Mouse (Mus musculus) E14TG2a.4 (cell line): ENCODE results near the gene Kdm3a.

Experiments
- H3K27me3 ChIP-seq: 2 replicates; pipeline ENCODE4 v1.6.1; 2014; ENCODE audit warnings: low read length, control low read depth; ENCODE audit not compliant: insufficient read depth
- H3K36me3 ChIP-seq: 2 replicates; pipeline ENCODE4 v1.6.1; 2014; ENCODE audit warnings: low read length, control low read depth; ENCODE audit not compliant: insufficient read depth
- H3K4me1 ChIP-seq: replicated peaks from 2 replicates; pipeline ENCODE4 v1.6.1; 2014; ENCODE audit warnings: low read depth, low read length, control low read depth
- H3K4me3 ChIP-seq: replicated peaks from 2 replicates; pipeline ENCODE4 v1.5.1; 2014; ENCODE audit warnings: mild to moderate bottlenecking, low read length
- H3K9me3 ChIP-seq: 2 replicates; pipeline ENCODE4 v1.6.1; 2014; ENCODE audit warnings: low read length, control low read depth
- CTCF ChIP-seq: conservative IDR thresholded peaks from 2 replicates; pipeline ENCODE4 v1.5.1; 2014; ENCODE audit warnings: low read length
- NANOG ChIP-seq: IDR thresholded peaks from 2 replicates; pipeline ENCODE4 v1.6.1; 2014; ENCODE audit warnings: borderline replicate concordance, low read length, mixed read lengths
- POU5F1 ChIP-seq: IDR thresholded peaks from 2 replicates; pipeline ENCODE4 v1.6.1; 2014; ENCODE audit warnings: low read length, borderline replicate concordance

The Kdm3a gene

DNA sequence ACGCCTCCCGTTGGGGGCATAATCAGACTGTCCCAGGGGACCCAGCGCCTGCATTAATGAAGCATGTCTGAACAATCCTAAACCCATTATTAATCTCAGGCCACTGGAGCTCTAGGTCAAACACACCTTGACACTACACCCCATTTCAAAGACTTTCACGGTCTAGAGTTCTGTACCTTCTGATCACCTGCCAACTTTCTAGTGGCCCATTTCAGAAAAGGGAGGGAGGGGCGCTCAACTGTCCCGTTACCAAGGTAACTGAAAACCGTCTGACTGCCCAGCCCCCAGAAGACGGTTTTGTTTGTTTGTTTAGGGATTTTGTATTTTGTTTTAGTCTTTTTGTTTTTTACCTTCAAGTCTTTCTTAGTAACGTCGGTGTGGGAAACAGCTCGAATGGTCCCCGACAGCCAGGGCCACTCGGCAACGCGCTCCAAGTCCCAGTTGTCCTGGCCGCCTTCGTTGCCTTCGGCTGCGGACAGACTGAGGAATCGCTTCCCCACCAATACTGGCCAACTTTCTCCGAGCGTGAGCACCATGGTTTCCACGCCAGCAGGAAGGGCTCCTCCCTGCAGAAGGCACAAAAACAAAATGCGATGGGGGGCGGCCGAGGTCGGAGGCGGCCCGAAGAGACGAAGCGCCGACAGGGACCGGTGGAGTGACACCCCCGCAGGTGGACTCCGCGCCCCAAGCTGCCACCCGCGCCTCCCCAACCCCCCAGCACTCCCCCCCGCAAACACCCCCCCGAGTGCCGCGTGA, 906 bp downstream of the Kdm3a start:
- peaks cover 50% of the 10 kb centered on the region for H3K36me3 ChIP-seq
- H3K4me3 ChIP-seq, result peak overlapping the region; percentile 91
- H3K9me3 ChIP-seq, result no peaks in the 10 kb centered on the region
- H3K27me3 ChIP-seq, result no peaks in the 10 kb centered on the region
- TF ChIP-seq POU5F1, result no peak
- no peak for TF ChIP-seq CTCF
- TF ChIP-seq NANOG, result no peak
- H3K4me1 ChIP-seq, result peaks cover 47% of the 10 kb centered on the region

DNA sequence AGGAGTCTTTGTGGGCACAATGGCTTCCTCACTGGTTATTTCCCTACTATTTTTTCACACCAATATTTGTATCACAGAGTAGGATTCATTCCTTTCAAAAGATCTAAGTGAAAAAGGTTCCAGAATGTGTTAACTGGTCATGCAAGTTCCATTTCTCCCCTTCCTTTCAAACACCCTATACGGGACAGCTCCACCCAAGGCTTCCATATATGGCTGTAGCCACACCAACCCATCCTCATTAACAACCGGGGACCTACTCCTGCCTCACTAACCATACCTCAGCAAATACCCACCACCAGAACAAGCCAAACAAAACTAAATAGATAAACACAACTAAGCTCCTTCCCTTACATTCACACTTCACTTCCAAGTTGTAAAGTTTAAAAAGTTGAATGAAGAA, 1.6 kb downstream of the Kdm3a start:
- TF ChIP-seq NANOG (no peak), CTCF (no peak), POU5F1 (no peak)
- H3K9me3 ChIP-seq, result no peaks in the 10 kb centered on the region
- H3K4me3 ChIP-seq, result peak overlapping the region; percentile 91
- H3K36me3 ChIP-seq, result peaks cover 55% of the 10 kb centered on the region
- H3K4me1 ChIP-seq, result peaks cover 53% of the 10 kb centered on the region
- no peaks in the 10 kb centered on the region for H3K27me3 ChIP-seq

DNA sequence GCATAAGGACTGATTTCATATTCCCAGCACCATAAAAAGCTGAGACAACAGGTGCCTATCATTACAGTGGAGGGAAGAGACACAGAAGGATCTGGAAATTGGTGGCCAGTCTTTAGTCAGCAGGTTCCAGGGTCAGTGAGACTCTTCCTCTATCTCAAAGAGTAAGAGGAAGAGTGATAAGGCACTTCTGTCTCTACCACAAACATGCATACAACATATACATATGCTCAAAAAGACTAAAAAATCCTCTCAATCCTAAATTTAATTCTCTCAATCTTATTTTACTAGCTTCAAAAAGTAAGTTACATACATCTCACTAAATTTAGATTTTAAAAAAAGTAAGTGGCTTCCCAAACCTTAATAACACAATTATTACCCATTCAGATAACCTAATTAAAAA, 5.5 kb downstream of the Kdm3a start:
- TF ChIP-seq NANOG (no peak), CTCF (no peak), POU5F1 (no peak)
- Histone ChIP-seq H3K9me3 (no peaks in the 10 kb centered on the region), H3K4me3 (0 out of 2 replicates have a peak overlapping the region, but pooled peaks have one; percentile 3), H3K36me3 (peaks cover 94% of the 10 kb centered on the region), H3K27me3 (no peaks in the 10 kb centered on the region), H3K4me1 (peaks cover 72% of the 10 kb centered on the region)

DNA sequence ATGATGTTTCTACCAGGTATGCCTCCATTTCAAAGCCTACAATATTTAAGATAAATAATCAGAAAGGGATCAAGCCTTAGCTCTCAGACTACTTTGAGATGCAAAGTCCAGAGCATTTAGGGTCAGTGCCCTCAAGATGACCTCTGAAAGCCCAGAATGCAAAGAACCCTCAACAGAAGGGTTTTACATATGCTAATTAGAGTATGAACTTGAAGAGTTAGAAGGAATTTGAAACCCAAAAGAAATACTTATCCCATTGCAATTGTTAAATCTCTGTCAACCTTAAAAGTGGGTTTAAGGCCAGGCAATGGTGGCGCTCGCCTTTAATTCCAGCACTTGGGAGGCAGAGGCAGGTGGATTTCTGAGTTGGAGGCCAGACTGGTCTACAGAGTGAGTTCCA, 6.8 kb downstream of the Kdm3a start:
- peaks cover 98% of the 10 kb centered on the region for H3K36me3 ChIP-seq
- peaks cover 69% of the 10 kb centered on the region for H3K4me1 ChIP-seq
- no peaks in the 10 kb centered on the region for H3K9me3 ChIP-seq
- TF ChIP-seq POU5F1 (no peak; the same call in 1 of the 2 replicates), NANOG (peak; percentile 72)
- H3K4me3 ChIP-seq, result no peak overlapping the region
- no peaks in the 10 kb centered on the region for H3K27me3 ChIP-seq

DNA sequence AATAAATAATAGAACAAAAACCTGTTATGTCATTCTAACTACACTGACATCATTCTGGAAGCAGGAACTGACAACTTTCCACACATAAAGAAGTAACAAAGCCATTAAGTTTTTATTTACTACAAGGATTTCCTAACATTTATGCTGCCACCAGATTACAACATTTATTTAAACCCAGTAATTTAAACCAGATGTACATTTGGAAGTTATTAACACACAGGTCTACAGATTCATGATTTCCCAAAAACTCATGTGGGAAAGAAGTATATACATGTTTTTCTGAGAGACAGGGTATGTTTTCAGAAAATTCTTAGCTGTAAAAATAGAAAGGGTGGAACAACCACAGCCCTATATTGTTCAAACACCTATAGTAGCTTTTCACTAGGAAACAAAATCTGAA, 8.1 kb downstream of the Kdm3a start:
- TF ChIP-seq NANOG, result no peak
- no peak for TF ChIP-seq POU5F1
- no peak for TF ChIP-seq CTCF
- Histone ChIP-seq H3K36me3 (peaks cover 98% of the 10 kb centered on the region), H3K4me1 (peaks cover 56% of the 10 kb centered on the region), H3K9me3 (no peaks in the 10 kb centered on the region), H3K4me3 (no peak overlapping the region), H3K27me3 (no peaks in the 10 kb centered on the region)

DNA sequence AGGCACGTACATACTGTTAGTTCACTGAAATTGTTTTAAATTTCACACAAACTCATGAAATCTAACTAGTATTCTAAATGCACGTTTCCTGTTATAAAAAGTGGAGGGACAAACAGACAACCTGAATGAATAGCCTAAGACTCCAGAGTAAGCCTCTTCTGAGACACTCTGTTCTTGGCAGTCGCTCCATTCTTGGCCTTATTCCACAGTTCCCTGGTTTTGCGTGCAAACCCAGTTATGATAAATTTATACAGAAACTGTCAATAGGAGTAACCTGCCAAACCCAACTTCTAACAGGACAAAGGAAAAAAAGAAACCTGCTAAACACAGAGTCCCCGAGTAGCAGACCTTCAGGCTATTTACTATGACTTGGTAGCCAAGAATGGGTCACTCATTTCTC, 10.8 kb downstream of the Kdm3a start:
- H3K9me3 ChIP-seq, result no peaks in the 10 kb centered on the region
- H3K27me3 ChIP-seq, result no peaks in the 10 kb centered on the region
- TF ChIP-seq NANOG, result no peak
- no peak for TF ChIP-seq POU5F1
- TF ChIP-seq CTCF, result no peak
- H3K4me1 ChIP-seq, result peaks cover 51% of the 10 kb centered on the region
- H3K4me3 ChIP-seq, result no peak overlapping the region
- peaks cover 98% of the 10 kb centered on the region for H3K36me3 ChIP-seq

DNA sequence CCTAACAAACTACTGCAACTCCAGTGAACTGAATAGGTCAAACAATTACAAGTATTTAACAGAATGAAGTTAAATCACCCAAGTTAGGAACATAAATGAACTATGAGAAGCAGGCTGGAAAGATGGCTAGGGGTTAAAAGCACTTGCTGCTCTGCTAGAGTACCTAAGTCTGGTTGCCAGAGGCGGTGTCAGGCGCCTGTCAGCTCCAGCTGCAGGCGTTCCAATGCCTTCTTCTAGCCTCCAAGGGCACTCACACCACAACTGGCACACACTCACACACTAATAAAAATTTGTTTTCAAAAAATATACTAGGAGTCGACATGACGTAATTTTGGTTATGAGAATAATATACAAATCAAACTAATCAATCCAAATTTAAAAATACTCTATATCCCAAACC, 11.2 kb downstream of the Kdm3a start:
- H3K4me3 ChIP-seq, result no peak overlapping the region
- peaks cover 50% of the 10 kb centered on the region for H3K4me1 ChIP-seq
- H3K36me3 ChIP-seq, result peaks cover 98% of the 10 kb centered on the region
- H3K27me3 ChIP-seq, result no peaks in the 10 kb centered on the region
- TF ChIP-seq CTCF, result no peak
- TF ChIP-seq NANOG, result no peak
- no peak for TF ChIP-seq POU5F1
- no peaks in the 10 kb centered on the region for H3K9me3 ChIP-seq

DNA sequence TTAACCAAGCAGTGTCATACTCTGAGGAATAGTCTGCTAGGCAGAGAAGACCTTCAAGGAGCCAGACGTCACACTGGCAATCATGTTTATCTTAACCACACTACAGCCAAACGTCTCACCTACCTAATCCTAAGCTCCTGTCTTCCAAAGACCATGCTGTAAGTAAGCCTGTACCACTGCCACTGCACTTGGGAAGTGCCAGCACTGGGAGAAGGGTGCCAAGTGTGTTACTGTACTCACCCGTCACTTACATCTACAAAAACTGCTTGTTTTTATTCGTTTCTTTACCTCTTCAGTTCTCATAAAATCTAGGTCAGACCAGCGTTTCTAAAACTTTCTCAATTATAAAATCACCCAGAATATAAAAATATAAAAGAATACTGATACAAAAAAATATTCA, 15.8 kb downstream of the Kdm3a start:
- Histone ChIP-seq H3K27me3 (no peaks in the 10 kb centered on the region), H3K9me3 (no peaks in the 10 kb centered on the region), H3K36me3 (peaks cover 98% of the 10 kb centered on the region), H3K4me1 (peaks cover 29% of the 10 kb centered on the region), H3K4me3 (no peak overlapping the region)
- no peak for TF ChIP-seq NANOG
- TF ChIP-seq CTCF, result no peak
- no peak for TF ChIP-seq POU5F1

DNA sequence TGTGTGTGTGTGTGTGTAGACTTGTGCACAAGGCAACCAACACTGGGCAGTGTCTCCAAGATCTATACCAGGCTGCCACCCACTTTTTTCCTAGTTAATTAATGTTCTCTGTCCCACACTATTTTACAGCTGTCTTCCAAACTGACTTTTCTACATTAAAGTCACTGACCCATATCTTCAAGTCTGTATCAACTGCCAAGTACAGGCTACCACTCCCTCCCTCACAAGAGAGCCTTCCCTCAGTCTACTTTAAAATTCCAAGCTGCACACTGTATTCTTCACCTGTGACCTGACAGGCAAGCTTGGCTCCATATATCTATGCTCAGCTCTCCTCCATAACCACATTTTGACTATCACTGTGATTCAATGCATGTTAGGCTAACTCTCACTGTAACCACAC, 19.6 kb downstream of the Kdm3a start:
- H3K9me3 ChIP-seq, result no peaks in the 10 kb centered on the region
- peaks cover 46% of the 10 kb centered on the region for H3K4me1 ChIP-seq
- H3K27me3 ChIP-seq, result no peaks in the 10 kb centered on the region
- peaks cover 91% of the 10 kb centered on the region for H3K36me3 ChIP-seq
- no peak for TF ChIP-seq NANOG
- no peak overlapping the region for H3K4me3 ChIP-seq
